Mouse (Mus musculus): ENCODE measurements around the gene Slc24a2. TPM values are rescaled to one million over a fixed set of nuclear protein-coding genes. Genes with fewer than 3 reads are reported as not detected.

Gene Slc24a2
- polyA plus RNA-seq (2015; fragmentation: Nextera tagmentation; extraction: Ambion mirVana) = 0.10 and 0.33 TPM in 2 replicates

GRCm38 (mm10) chr4:87229960-87230551 is at the start of gene Slc24a2:
Slc24a2 (minus strand) TSS chr4:87230477.

Data from skeletal muscle tissue, postnatal 0 days (tissue).